Mouse (Mus musculus): ENCODE measurements around the gene 4930442H23Rik. TPM values are rescaled to one million over a fixed set of nuclear protein-coding genes. Genes with fewer than 3 reads are reported as not detected.
A peak's percentile ranks its signal among the peaks of the same experiment; 100 is the strongest.

Gene 4930442H23Rik
- total and polyA plus RNA-seq, 3 experiments, result not detected

GRCm38 (mm10) chr10:81198990-81199389 is 15.3 kb upstream of the 4930442H23Rik start:
- no peaks in the 10 kb centered on the region for H3K36me3 ChIP-seq (replicated peaks)
- no peaks in the 10 kb centered on the region for H3K9me3 ChIP-seq (replicated peaks)
- no peak for TF ChIP-seq GATA2 (IDR thresholded peaks at IDR 0.05; ENCODE audit: borderline replicate concordance, low read depth, low read length)
- TF ChIP-seq POLR2AphosphoS5 (IDR thresholded peaks at IDR 0.05; ENCODE audit: insufficient replicate concordance, low read depth, low read length), result no peak
- no peak for TF ChIP-seq GATA1 (IDR thresholded peaks at IDR 0.05; ENCODE audit: borderline replicate concordance, low read length)
- TF ChIP-seq TAL1 (conservative IDR thresholded peaks at IDR 0.05; ENCODE audit: low read depth, low read length), result no peak
- no peak for TF ChIP-seq CTCF (IDR thresholded peaks at IDR 0.05; ENCODE audit: low read depth, low read length)
- no peak for ATAC-seq (ENCODE audit: extremely low read depth, insufficient number of reproducible peaks, low FRiP score, poor library complexity, severe bottlenecking)
- H3K27me3 ChIP-seq (ENCODE audit: insufficient read depth, low read length), result peaks cover 64% of the 10 kb centered on the region
- DNase-seq (ENCODE audit: low spot score), result no peak
- peaks cover 26% of the 10 kb centered on the region for H3K4me1 ChIP-seq (ENCODE audit: insufficient read depth, low read depth, low read length)
- no peak overlapping the region for H3K4me3 ChIP-seq (ENCODE audit: low read depth, low read length)

GRCm38 (mm10) chr10:81198230-81198629 is 14.6 kb upstream of the 4930442H23Rik start:
- TF ChIP-seq POLR2AphosphoS5 (IDR thresholded peaks at IDR 0.05; ENCODE audit: insufficient replicate concordance, low read depth, low read length), result no peak
- peak; percentile 75 for TF ChIP-seq CTCF (IDR thresholded peaks at IDR 0.05; ENCODE audit: low read depth, low read length)
- TF ChIP-seq TAL1 (conservative IDR thresholded peaks at IDR 0.05; ENCODE audit: low read depth, low read length), result no peak
- TF ChIP-seq GATA1 (IDR thresholded peaks at IDR 0.05; ENCODE audit: borderline replicate concordance, low read length), result no peak
- TF ChIP-seq GATA2 (IDR thresholded peaks at IDR 0.05; ENCODE audit: borderline replicate concordance, low read depth, low read length), result no peak
- peaks cover 25% of the 10 kb centered on the region for H3K4me1 ChIP-seq (ENCODE audit: insufficient read depth, low read depth, low read length)
- ATAC-seq (ENCODE audit: extremely low read depth, insufficient number of reproducible peaks, low FRiP score, poor library complexity, severe bottlenecking), result no peak

GRCm38 (mm10) chr10:81197305-81197704 is 13.7 kb upstream of the 4930442H23Rik start:
- peaks cover 9% of the 10 kb centered on the region for H3K36me3 ChIP-seq (replicated peaks)
- peaks cover 59% of the 10 kb centered on the region for H3K27me3 ChIP-seq (ENCODE audit: insufficient read depth, low read length)
- no peak for DNase-seq (ENCODE audit: low spot score)
- no peaks in the 10 kb centered on the region for H3K9me3 ChIP-seq (replicated peaks)
- H3K4me3 ChIP-seq (ENCODE audit: low read depth, low read length), result no peak overlapping the region
- H3K4me1 ChIP-seq (ENCODE audit: insufficient read depth, low read depth, low read length), result peaks cover 29% of the 10 kb centered on the region
- no peak for ATAC-seq (ENCODE audit: extremely low read depth, insufficient number of reproducible peaks, low FRiP score, poor library complexity, severe bottlenecking)
- TF ChIP-seq GATA1 (IDR thresholded peaks at IDR 0.05; ENCODE audit: borderline replicate concordance, low read length), result no peak
- TF ChIP-seq TAL1 (conservative IDR thresholded peaks at IDR 0.05; ENCODE audit: low read depth, low read length), result no peak
- TF ChIP-seq CTCF (IDR thresholded peaks at IDR 0.05; ENCODE audit: low read depth, low read length), result no peak
- no peak for TF ChIP-seq POLR2AphosphoS5 (IDR thresholded peaks at IDR 0.05; ENCODE audit: insufficient replicate concordance, low read depth, low read length)
- no peak for TF ChIP-seq GATA2 (IDR thresholded peaks at IDR 0.05; ENCODE audit: borderline replicate concordance, low read depth, low read length)

More at GRCm38 (mm10) chr10:81198230-81198629, 14.6 kb upstream of the 4930442H23Rik start:
- H3K36me3 ChIP-seq (replicated peaks), result peaks cover under 1% of the 10 kb centered on the region
- H3K27me3 ChIP-seq (ENCODE audit: insufficient read depth, low read length), result peaks cover 59% of the 10 kb centered on the region
- peak; percentile 39 for DNase-seq (ENCODE audit: low spot score)
- H3K4me3 ChIP-seq (ENCODE audit: low read depth, low read length), result no peak overlapping the region
- no peaks in the 10 kb centered on the region for H3K9me3 ChIP-seq (replicated peaks)

- Histone ChIP-seq H3K4me1 (ENCODE audit: insufficient read depth, low read depth, low read length) (peaks cover 36% of the 10 kb centered on the region), H3K36me3 (replicated peaks) (peaks cover 17% of the 10 kb centered on the region), H3K27me3 (ENCODE audit: insufficient read depth, low read length) (peaks cover 57% of the 10 kb centered on the region), H3K4me3 (ENCODE audit: low read depth, low read length) (no peak overlapping the region), H3K9me3 (replicated peaks) (no peaks in the 10 kb centered on the region)
- TF ChIP-seq CTCF (IDR thresholded peaks at IDR 0.05; ENCODE audit: low read depth, low read length) (no peak), GATA2 (IDR thresholded peaks at IDR 0.05; ENCODE audit: borderline replicate concordance, low read depth, low read length) (no peak), POLR2AphosphoS5 (IDR thresholded peaks at IDR 0.05; ENCODE audit: insufficient replicate concordance, low read depth, low read length) (no peak), TAL1 (conservative IDR thresholded peaks at IDR 0.05; ENCODE audit: low read depth, low read length) (no peak), GATA1 (IDR thresholded peaks at IDR 0.05; ENCODE audit: borderline replicate concordance, low read length) (no peak)
- DNase-seq (ENCODE audit: low spot score) (no peak), ATAC-seq (ENCODE audit: extremely low read depth, insufficient number of reproducible peaks, low FRiP score, poor library complexity, severe bottlenecking) (no peak)
Measured at GRCm38 (mm10) chr10:81196470-81197065, 12.9 kb upstream of the 4930442H23Rik start.

- H3K9me3 ChIP-seq (replicated peaks), result no peaks in the 10 kb centered on the region
- ATAC-seq (ENCODE audit: extremely low read depth, insufficient number of reproducible peaks, low FRiP score, poor library complexity, severe bottlenecking) (no peak), DNase-seq (ENCODE audit: low spot score) (no peak)
- H3K27me3 ChIP-seq (ENCODE audit: insufficient read depth, low read length), result peaks cover 47% of the 10 kb centered on the region
- TF ChIP-seq TAL1 (conservative IDR thresholded peaks at IDR 0.05; ENCODE audit: low read depth, low read length), result no peak
- no peak for TF ChIP-seq GATA1 (IDR thresholded peaks at IDR 0.05; ENCODE audit: borderline replicate concordance, low read length)
- no peak for TF ChIP-seq CTCF (IDR thresholded peaks at IDR 0.05; ENCODE audit: low read depth, low read length)
- no peak for TF ChIP-seq GATA2 (IDR thresholded peaks at IDR 0.05; ENCODE audit: borderline replicate concordance, low read depth, low read length)
- no peak for TF ChIP-seq POLR2AphosphoS5 (IDR thresholded peaks at IDR 0.05; ENCODE audit: insufficient replicate concordance, low read depth, low read length)
- H3K4me3 ChIP-seq (ENCODE audit: low read depth, low read length), result no peak overlapping the region
- peaks cover 42% of the 10 kb centered on the region for H3K4me1 ChIP-seq (ENCODE audit: insufficient read depth, low read depth, low read length)
- H3K36me3 ChIP-seq (replicated peaks), result peaks cover 29% of the 10 kb centered on the region
Measured at GRCm38 (mm10) chr10:81195300-81195699, 11.7 kb upstream of the 4930442H23Rik start.

- H3K4me1 ChIP-seq (ENCODE audit: insufficient read depth, low read depth, low read length), result peaks cover 50% of the 10 kb centered on the region
- H3K4me3 ChIP-seq (ENCODE audit: low read depth, low read length), result no peak overlapping the region
- ATAC-seq (ENCODE audit: extremely low read depth, insufficient number of reproducible peaks, low FRiP score, poor library complexity, severe bottlenecking) (no peak), DNase-seq (ENCODE audit: low spot score) (no peak)
- peaks cover 37% of the 10 kb centered on the region for H3K27me3 ChIP-seq (ENCODE audit: insufficient read depth, low read length)
- H3K9me3 ChIP-seq (replicated peaks), result no peaks in the 10 kb centered on the region
- H3K36me3 ChIP-seq (replicated peaks), result peaks cover 39% of the 10 kb centered on the region
- TF ChIP-seq POLR2AphosphoS5 (IDR thresholded peaks at IDR 0.05; ENCODE audit: insufficient replicate concordance, low read depth, low read length), result no peak
- no peak for TF ChIP-seq GATA2 (IDR thresholded peaks at IDR 0.05; ENCODE audit: borderline replicate concordance, low read depth, low read length)
- no peak for TF ChIP-seq TAL1 (conservative IDR thresholded peaks at IDR 0.05; ENCODE audit: low read depth, low read length)
- no peak for TF ChIP-seq CTCF (IDR thresholded peaks at IDR 0.05; ENCODE audit: low read depth, low read length)
Measured at GRCm38 (mm10) chr10:81193991-81194774, 10.5 kb upstream of the 4930442H23Rik start.
